Mouse (Mus musculus) megakaryocyte, embryonic 14.5 days (primary cell): ENCODE data around the gene Fgfr2.

Experiments used
- FLI1 ChIP-seq: IDR thresholded peaks from 2 replicates; pipeline ENCODE4 v1.6.1; 2012; ENCODE audit warnings: low read length, inconsistent platforms, mixed read lengths
- GATA1 ChIP-seq: IDR thresholded peaks from 3 replicates; pipeline ENCODE4 v1.6.1; 2012; ENCODE audit warnings: mixed read lengths, low read length, inconsistent platforms, borderline replicate concordance

DNA sequence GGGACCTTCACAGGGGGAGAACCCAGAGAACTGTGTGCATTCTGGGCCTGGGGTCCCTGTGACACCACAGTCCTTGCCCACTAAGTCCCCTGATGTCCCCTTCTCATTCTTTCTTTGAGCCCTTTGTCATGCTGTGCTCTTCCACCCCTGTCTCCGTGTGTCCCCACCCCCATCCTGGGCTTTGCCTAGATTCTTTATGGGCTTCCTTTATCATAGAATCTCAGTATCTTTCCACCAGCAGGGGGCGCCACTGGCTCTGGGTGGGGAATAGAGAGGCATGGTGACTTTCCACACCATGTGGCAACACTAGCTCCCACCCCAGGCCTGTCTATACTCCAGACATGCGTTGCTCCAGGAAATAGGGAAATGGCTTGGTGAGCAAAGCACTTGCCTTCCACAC lies 466.6 kb downstream of the Fgfr2 start:
- TF ChIP-seq FLI1 (no peak), GATA1 (no peak)
